Mouse (Mus musculus) megakaryocyte, embryonic 14.5 days (primary cell): ENCODE results near the gene 1700020N01Rik.

Experiments used
- FLI1 ChIP-seq: IDR thresholded peaks from 2 replicates; pipeline ENCODE4 v1.6.1; 2012; ENCODE audit warnings: low read length, inconsistent platforms, mixed read lengths
- GATA1 ChIP-seq: IDR thresholded peaks from 3 replicates; pipeline ENCODE4 v1.6.1; 2012; ENCODE audit warnings: mixed read lengths, low read length, inconsistent platforms, borderline replicate concordance

GRCm38 (mm10) chr10:21604476-21604875, 11.5 kb downstream of the 1700020N01Rik start:
- no peak for TF ChIP-seq FLI1
- TF ChIP-seq GATA1 = no peak
